Mouse (Mus musculus) left cerebral cortex, adult 2 months (tissue): ENCODE data around the gene Slc25a39. TPM values are rescaled to one million over a fixed set of nuclear protein-coding genes. Genes with fewer than 3 reads are reported as not detected.
"Not testable (repeated sequence)": the region's sequence is repeated elsewhere in the genome, so short reads cannot be mapped to it uniquely, and the experiment has no call there.

Experiments
- DNase-seq, 2 experiments: peaks; one replicate each; pipeline ENCODE4 v3.0.0; 2021 to 2022; ENCODE audit warnings: low spot score in 2 of 2, mixed read lengths in 1 of 2; ENCODE audit errors: extremely low spot score in 1 of 2
- H3K27ac ChIP-seq: fragments of 200-600 bp; 2 replicates; pipeline ENCODE4 v1.8.1; 2022
- H3K4me3 ChIP-seq: fragments of 200-600 bp; 2 replicates; pipeline ENCODE4 v1.8.1; 2022
- CTCF ChIP-seq: fragments of 200-600 bp; IDR thresholded peaks from 2 replicates; pipeline ENCODE4 v1.8.1; 2022; ENCODE audit warnings: antibody characterized with exemption, mild to moderate bottlenecking, moderate library complexity
- intact Hi-C: fragments of 180-260 bp; cut with DNase I; formaldehyde crosslinking; loops from one replicate; pipeline ENCODE4 v1.15.1; 2025
- total RNA-seq, 2 experiments: library from RNA; stranded (reverse); gene quantifications; 2 replicates each; pipeline ENCODE4 v1.2.3; 2021

The Slc25a39 gene
- total RNA-seq, 2 experiments from 2014 or later = 65.7 to 68.6 TPM

DNA sequence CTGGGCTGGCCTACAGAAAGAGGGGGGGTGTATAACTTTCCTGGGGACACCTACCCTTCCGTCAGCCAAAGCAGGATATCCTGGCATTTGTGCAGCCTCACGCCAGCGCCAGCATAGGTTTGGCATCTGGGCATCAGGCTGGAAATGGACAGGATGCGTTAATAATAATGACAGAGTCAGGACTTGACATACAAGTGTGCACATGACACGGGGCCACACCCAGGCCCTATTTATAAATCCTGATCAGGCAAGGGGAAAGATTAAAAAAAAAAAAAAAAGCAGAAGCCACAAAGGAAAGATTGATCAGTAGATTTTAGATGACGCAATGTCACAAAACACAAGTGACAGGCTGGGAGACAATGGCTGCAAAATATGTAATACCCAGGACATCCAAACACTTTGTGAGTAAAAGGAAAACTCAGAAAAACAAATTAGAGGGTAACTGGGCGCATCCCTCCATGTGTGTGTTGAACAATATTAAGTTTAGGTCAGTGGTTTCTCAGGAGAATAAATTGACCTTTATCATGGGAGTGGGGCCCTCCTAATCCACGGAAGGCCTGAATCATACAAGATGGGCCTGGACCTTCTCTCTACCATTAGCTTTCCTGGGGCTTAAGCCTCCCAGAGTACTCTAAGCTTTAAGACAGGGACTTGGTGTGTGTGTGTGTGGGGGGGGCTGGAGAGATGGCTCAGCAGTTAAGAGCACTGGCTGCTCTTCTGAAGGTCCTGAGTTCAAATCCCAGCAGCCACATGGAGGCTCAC, 18.0 kb upstream of the Slc25a39 start:
- no peak overlapping the region for H3K27ac ChIP-seq
- TF ChIP-seq CTCF = no peak
- DNase-seq = no peak
- intact Hi-C loops = no loop called here
- H3K4me3 ChIP-seq = no peak overlapping the region

DNA sequence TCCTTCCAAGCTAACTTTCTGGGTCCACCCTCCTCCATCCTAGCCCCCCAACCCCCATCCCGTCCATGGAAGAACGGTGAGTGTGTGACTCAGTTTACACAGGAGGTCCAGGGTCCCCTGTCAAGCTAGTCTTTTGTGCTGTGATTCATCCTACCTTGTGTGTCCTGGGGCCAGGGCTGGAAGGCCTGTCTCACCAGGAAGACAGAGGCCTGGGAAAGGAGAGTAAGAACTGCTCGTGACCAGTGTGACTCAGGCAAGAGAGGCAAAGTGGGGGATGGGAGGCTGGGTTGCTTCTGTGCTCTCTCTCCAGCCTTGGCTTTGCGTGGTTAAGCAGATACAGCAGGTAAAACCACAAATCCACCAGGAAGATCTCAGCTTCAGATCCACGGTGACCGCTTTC, 16.9 kb upstream of the Slc25a39 start:
- DNase-seq = no peak
- no peak for TF ChIP-seq CTCF
- H3K27ac ChIP-seq = no peak overlapping the region
- no peak overlapping the region for H3K4me3 ChIP-seq
- intact Hi-C loops = no loop called here

DNA sequence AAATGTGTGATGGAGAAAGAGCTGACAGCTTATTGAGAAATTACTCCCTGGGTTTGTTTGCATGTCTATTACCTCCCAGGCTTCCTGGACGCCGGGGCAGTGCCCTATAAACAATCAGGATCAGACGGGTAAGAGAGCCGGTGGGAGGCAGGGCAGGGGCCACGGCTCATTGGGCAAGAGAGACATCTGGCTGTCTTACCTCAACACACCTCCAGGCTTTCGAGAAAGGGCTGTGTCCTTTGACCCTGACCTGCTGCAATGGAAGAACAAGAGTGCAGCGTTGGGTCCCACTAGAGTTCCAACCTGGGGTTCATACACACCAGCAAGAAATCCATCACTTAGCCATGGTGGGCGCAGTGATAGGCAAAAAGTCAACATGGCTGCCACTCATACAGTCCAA, 13.8 kb upstream of the Slc25a39 start:
- intact Hi-C loops = no loop called here
- no peak for DNase-seq
- H3K4me3 ChIP-seq = no peak overlapping the region

DNA sequence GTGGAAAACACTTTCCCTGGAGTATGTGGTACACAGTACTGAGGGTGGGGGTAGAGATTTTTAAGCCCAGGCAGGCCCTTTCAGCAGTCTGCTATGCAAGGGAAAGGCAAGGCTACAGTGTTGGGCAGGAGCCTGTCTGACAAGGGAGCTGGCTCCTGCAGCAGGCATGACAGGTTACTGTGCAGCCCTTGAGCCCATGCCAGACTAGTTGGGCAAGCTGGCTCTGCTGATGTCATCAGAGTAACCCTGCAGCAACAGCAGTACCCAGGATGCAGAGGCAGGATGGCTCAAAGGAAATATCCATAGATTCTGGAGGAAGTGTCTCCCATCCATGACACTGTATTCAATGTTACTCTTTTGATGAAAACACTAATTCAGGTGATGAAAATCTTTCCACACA, 11.1 kb upstream of the Slc25a39 start:
- no peak for TF ChIP-seq CTCF
- H3K27ac ChIP-seq = no peak overlapping the region
- H3K4me3 ChIP-seq = no peak overlapping the region
- DNase-seq = no peak
- intact Hi-C loops = no loop called here

More for the DNA sequence above, 13.8 kb upstream of the Slc25a39 start:
- no peak for TF ChIP-seq CTCF
- H3K27ac ChIP-seq = no peak overlapping the region

DNA sequence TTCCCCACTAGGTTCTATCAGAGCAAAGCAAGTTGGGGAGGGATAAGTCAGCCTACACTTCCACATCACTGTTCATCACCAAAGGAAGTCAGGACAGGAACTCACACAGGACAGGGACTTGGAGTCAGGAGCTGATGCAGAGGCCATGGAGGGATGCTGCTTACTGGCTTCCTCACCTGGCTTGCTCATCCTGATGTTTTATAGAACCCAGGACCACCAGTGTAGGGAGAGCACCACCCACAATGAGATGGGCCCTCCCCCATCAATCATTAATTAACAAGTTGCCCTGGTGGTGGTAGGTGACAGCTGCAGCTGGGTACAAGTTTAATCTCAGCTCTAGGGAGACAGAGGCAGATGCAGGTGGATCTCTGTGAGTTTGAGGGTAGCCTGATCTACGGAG, 9.4 kb upstream of the Slc25a39 start:
- intact Hi-C loops = no loop called here
- DNase-seq = no peak
- Histone ChIP-seq H3K27ac (no peak overlapping the region), H3K4me3 (no peak overlapping the region)
- TF ChIP-seq CTCF = no peak

DNA sequence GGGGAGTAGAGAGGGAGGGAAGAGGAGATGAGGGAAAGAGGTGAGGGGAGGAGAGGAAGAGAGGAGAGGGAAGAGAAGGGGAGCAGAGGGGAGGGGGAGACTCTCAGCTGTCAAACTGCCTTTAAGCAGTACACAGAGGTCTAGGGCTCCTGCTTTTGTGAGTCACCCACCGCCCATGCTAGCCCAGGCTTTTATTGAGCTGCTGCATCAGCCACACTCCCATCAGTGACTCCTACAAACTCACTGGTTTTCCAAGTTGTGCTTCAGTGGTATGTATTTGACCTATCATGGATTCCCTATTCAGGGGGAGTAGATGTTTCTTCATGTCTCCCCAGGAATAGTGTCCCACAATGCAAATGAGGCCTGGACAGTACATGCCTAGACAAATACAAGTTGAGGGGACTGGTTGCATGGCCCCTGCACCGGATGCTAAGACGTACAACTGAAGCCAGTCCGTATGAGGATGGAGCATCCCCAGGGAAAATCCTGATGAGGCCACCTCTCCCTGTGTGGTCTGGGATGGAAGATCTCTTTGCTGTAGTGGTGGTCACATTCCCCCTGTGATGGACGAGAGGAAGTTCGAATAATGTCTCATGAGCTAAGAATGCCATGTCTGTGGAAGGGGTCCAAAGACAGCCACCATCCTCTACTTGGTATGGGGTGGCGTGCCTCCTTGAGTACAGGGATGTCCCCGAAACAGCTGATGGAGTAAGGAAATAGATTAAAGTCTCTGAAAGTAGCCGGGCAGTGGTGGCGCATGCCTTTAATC, 7.5 kb upstream of the Slc25a39 start:
- no peak for TF ChIP-seq CTCF
- no peak for DNase-seq
- Histone ChIP-seq H3K4me3 (no peak overlapping the region), H3K27ac (no peak overlapping the region)
- intact Hi-C loops = no loop called here

DNA sequence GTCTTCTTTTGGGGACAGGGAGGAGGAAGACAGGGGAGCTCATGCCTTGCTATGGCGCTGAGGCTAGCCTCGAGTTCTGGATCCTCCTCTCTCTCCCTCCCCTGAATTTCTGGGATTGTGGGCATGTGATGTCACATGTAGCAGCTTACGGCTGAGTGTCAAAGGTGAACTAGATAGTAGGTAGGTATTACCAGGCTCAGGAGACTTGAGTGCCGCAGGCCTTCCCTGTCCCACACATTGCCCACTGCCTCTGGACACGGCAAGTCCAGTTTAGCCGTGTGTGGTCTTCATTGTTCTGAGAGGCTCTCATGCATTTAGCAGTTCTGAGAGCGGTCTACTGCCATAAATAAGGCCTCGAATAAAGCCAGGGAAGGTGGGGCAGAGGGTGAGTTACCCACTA, 5.3 kb upstream of the Slc25a39 start:
- Histone ChIP-seq H3K27ac (no peak overlapping the region), H3K4me3 (no peak overlapping the region)
- no peak for DNase-seq
- intact Hi-C loops = no loop called here
- no peak for TF ChIP-seq CTCF

DNA sequence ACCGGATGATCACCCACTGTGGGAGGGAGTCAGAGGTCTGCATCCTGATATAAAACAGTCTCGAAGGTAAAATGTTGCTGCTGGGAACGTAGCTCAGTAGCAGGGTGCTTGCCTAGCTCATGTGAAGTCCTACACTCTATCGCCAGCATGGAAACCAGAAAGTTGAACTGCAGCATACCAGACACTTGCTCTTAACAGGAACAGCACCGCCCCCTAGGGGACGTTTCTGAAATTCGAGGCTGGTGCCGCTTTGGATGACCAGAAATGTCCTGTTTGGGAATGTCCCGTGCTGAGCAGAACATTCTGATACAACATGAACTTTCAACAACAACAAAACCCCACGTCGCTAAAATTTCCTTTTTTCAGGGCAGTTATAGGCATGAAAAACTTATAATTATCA, 4.0 kb upstream of the Slc25a39 start:
- Histone ChIP-seq H3K4me3 (no peak overlapping the region), H3K27ac (no peak overlapping the region)
- intact Hi-C loops = loop anchor here (1.0 to 2.0 kb wide), 3 partner anchors 19 to 115 kb away; partner anchors contain the start of genes Atxn7l3 and Grn
- DNase-seq = peak; percentile 82 to 89
- peak; percentile 89 for TF ChIP-seq CTCF

DNA sequence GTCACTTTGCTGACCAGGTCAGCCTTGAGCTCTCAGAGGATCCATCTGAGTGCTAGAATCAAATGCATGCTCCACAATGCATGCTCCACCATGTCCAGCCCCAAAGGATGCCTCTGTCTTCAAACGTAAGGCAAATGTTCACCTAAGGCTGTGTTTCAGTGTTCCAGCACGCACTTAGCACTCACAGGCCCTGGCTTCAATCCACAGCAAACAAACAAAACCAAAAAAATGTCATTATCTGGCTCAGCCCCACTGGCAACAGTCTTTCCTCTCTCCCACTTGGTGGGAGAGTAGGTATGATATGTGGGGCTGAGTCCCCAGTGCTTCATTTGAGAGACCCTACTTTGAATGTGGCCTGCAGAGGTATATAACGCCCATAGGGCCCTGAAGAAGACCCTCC, 3.3 kb upstream of the Slc25a39 start:
- Histone ChIP-seq H3K27ac (no peak overlapping the region), H3K4me3 (no peak overlapping the region)
- no peak for TF ChIP-seq CTCF
- intact Hi-C loops = loop anchor here (1.0 to 2.0 kb wide), 3 partner anchors 20 to 115 kb away; partner anchors contain the start of genes Atxn7l3 and Grn
- DNase-seq = no peak

DNA sequence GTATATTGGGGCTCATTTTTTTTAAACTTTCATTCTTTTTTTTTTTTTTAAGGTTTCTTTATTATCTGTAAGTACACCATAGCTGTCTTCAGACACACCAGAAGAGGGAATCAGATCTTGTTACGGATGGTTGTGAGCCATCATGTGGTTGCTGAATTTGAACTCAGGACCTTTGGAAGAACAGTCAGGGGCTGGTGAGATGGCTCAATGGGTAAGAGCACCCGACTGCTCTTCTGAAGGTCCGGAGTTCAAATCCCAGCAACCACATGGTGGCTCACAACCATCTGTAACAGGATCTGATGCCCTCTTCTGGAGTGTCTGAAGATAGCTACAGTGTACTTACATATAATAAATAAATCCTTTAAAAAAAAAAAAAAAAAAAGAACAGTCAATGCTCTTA, 2.6 kb upstream of the Slc25a39 start:
- DNase-seq, H3K27ac ChIP-seq, H3K4me3 ChIP-seq: not testable (repeated sequence)
- intact Hi-C loops = loop anchor here (2.0 kb wide), 2 partner anchors 20 to 102 kb away; partner anchors contain the start of gene Grn

DNA sequence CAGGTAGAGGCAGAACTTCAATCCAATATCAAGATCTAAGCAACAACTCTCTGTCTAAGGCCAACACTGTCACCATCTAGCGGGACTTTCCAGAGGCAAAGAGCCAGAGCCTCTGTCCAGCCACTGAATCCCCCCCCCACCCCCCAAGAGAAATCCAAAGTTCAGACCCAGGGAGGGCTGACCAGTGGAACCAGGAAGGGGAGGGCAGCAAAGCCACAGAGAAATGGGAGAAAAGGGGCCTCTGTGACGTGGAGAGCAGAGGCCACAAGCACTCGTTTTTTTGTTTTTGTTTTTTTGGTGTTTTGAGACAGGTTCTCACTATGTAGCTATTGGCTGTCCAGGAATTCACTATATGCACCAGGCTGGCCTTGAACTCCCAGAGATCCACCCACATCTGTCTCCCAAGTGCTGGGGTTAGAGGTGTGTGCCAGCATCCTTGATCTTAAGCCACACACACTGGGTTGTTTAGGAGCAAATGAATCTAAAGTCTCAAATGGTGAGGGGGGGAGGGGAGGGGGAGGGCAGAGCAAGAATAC, 2.1 kb upstream of the Slc25a39 start:
- no peak for TF ChIP-seq CTCF
- no peak for DNase-seq
- intact Hi-C loops = loop anchor here (2.0 kb wide), 3 partner anchors 17 to 101 kb away; partner anchors contain the start of genes Grn and Rundc3a
- Histone ChIP-seq H3K27ac (no peak overlapping the region), H3K4me3 (no peak overlapping the region)
